Mouse (Mus musculus) lung, postnatal 0 days (tissue): ENCODE measurements at regions not wholly inside any gene's neighbourhood (a gene's known extent, or its start where the extent isn't known, plus 50 kb on each side); places are given as distances from the start of the nearest gene placed in this dataset.

Experiments used
- CTCF ChIP-seq: IDR thresholded peaks from 2 replicates; pipeline ENCODE4 v1.5.1; 2016; ENCODE audit warnings: antibody characterized with exemption, mild to moderate bottlenecking
- EP300 ChIP-seq: IDR thresholded peaks from 2 replicates; pipeline ENCODE4 v1.6.1; 2016; ENCODE audit warnings: antibody characterized with exemption, mild to moderate bottlenecking, control low read depth

DNA sequence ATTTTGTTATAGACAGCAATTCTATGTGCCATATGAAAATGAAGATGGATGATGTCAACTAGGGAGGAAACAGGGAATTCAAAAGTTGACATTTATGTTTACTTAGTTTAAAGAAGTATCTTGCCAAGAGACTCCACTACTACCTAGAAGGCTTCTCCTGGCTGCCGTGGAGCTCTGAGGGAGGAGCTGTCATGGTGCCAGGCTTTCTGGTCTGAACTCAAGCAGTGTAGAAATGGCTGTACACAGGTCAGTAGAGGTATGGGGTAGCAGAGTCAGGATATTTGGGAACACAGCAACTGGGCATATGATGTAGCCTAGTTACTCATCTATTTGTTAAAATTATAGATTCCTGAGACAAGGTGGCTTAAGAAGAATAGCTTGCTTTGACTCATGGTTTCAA is 341.4 kb upstream of the Zfp703 start:
- no peak for TF ChIP-seq EP300
- TF ChIP-seq CTCF: no peak
